Mouse (Mus musculus) hindbrain, embryonic 13.5 days (tissue): Measurements from ENCODE around the gene Kcna7. TPM values are rescaled to one million over a fixed set of nuclear protein-coding genes. Genes with fewer than 3 reads are reported as not detected.

ENCODE experiments used
- ATAC-seq: fragments of 200-750 bp; cut with Nextera tagmentation; 2 replicates; pipeline ENCODE4 v1.8.0; 2017; ENCODE audit warnings: moderate TSS enrichment; ENCODE audit not compliant: low FRiP score
- H3K27ac ChIP-seq: fragments of 300-500 bp; sonication (generic); 2 replicates; pipeline ENCODE4 v1.5.1; 2015; ENCODE audit warnings: inconsistent platforms, mild to moderate bottlenecking, moderate library complexity
- H3K27me3 ChIP-seq: fragments of 300-500 bp; sonication (generic); 2 replicates; pipeline ENCODE4 v1.6.1; 2015; ENCODE audit warnings: mild to moderate bottlenecking, inconsistent platforms
- H3K36me3 ChIP-seq: fragments of 300-500 bp; sonication (generic); 2 replicates; pipeline ENCODE4 v1.6.1; 2015; ENCODE audit warnings: mild to moderate bottlenecking, inconsistent platforms
- H3K4me1 ChIP-seq: fragments of 300-500 bp; sonication (generic); replicated peaks from 2 replicates; pipeline ENCODE4 v1.6.1; 2015; ENCODE audit warnings: inconsistent platforms
- H3K4me2 ChIP-seq: fragments of 300-500 bp; sonication (generic); 2 replicates; pipeline ENCODE4 v1.6.1; 2015; ENCODE audit warnings: inconsistent platforms, mild to moderate bottlenecking, moderate library complexity
- H3K4me3 ChIP-seq: fragments of 300-500 bp; sonication (generic); 2 replicates; pipeline ENCODE4 v1.5.1; 2015; ENCODE audit warnings: mild to moderate bottlenecking, inconsistent platforms
- H3K9ac ChIP-seq: fragments of 300-500 bp; sonication (generic); 2 replicates; pipeline ENCODE4 v1.6.1; 2015; ENCODE audit warnings: mild to moderate bottlenecking, inconsistent platforms
- H3K9me3 ChIP-seq: fragments of 300-500 bp; sonication (generic); 2 replicates; pipeline ENCODE4 v1.6.1; 2016; ENCODE audit warnings: inconsistent platforms
- WGBS: fragments of 180-500 bp; shearing (Covaris S2); methylation state at CpG from one replicate; pipeline ENCODE4 v1.1.7; 2015; 5-methylcytosine and 5-hydroxymethylcytosine counted together
- polyA plus RNA-seq: library from polyadenylated mRNA; unstranded; fragments of >200 nt; fragmentation: Nextera tagmentation; extraction: Ambion mirVana; gene quantifications from 2 replicates; pipeline ENCODE4 v1.2.1, GENCODE M21; 2015

Gene Kcna7
- polyA plus RNA-seq, 1 experiment from 2014 or later, result not detected

- no peak for ATAC-seq
- WGBS, result 2% methylated on average over 21 of the region's 27 CpGs
- H3K27me3 ChIP-seq, result peaks cover 100% of the 10 kb centered on the region
These were observed 8.6 kb downstream of the Kcna7 start for GRCm38 (mm10) chr7:45413864-45414739.

GRCm38 (mm10) chr7:45414740-45415224, 9.3 kb downstream of the Kcna7 start:
- Histone ChIP-seq H3K9me3 (no peaks in the 10 kb centered on the region), H3K4me3 (no peak overlapping the region), H3K4me2 (no peak overlapping the region), H3K4me1 (peaks cover 21% of the 10 kb centered on the region), H3K27ac (no peak overlapping the region), H3K27me3 (peaks cover 100% of the 10 kb centered on the region), H3K36me3 (no peaks in the 10 kb centered on the region), H3K9ac (no peak overlapping the region)
- ATAC-seq, result no peak
- WGBS, result 47% methylated on average over 12 of the region's 12 CpGs

More at GRCm38 (mm10) chr7:45413864-45414739, 8.6 kb downstream of the Kcna7 start:
- Histone ChIP-seq H3K4me3 (peak overlapping the region; percentile 52), H3K36me3 (no peaks in the 10 kb centered on the region), H3K27ac (no peak overlapping the region), H3K4me1 (peaks cover 21% of the 10 kb centered on the region), H3K9ac (peak overlapping the region; percentile 76), H3K4me2 (peak overlapping the region; percentile 80), H3K9me3 (no peaks in the 10 kb centered on the region)

GRCm38 (mm10) chr7:45415636-45416035, 10.2 kb downstream of the Kcna7 start:
- Histone ChIP-seq H3K27ac (no peak overlapping the region), H3K36me3 (peaks cover 4% of the 10 kb centered on the region), H3K9ac (no peak overlapping the region; the same call in 1 of the 2 replicates), H3K4me2 (0 out of 2 replicates have a peak overlapping the region, but pooled peaks have one; percentile 7), H3K9me3 (no peaks in the 10 kb centered on the region), H3K4me1 (peaks cover 21% of the 10 kb centered on the region), H3K4me3 (0 out of 2 replicates have a peak overlapping the region, but pooled peaks have one; percentile 17), H3K27me3 (peaks cover 100% of the 10 kb centered on the region)
- WGBS, result 10% methylated on average over 37 of the region's 37 CpGs
- no peak for ATAC-seq

- Histone ChIP-seq H3K4me1 (peaks cover 21% of the 10 kb centered on the region), H3K4me2 (no peak overlapping the region), H3K36me3 (peaks cover 28% of the 10 kb centered on the region), H3K27me3 (peaks cover 94% of the 10 kb centered on the region), H3K4me3 (no peak overlapping the region), H3K9me3 (no peaks in the 10 kb centered on the region), H3K27ac (no peak overlapping the region), H3K9ac (no peak overlapping the region)
- ATAC-seq, result no peak
- WGBS, result 10% methylated on average over 13 of the region's 13 CpGs
These were observed 12.6 kb downstream of the Kcna7 start for GRCm38 (mm10) chr7:45417962-45418492.

- ATAC-seq, result no peak
- peaks cover 48% of the 10 kb centered on the region for H3K36me3 ChIP-seq
- H3K27ac ChIP-seq, result no peak overlapping the region
- no peak overlapping the region for H3K4me2 ChIP-seq
- 18% methylated on average over 27 of the region's 27 CpGs for WGBS
- no peak overlapping the region for H3K9ac ChIP-seq
- H3K27me3 ChIP-seq, result peaks cover 74% of the 10 kb centered on the region
- H3K4me3 ChIP-seq, result no peak overlapping the region
- no peaks in the 10 kb centered on the region for H3K9me3 ChIP-seq
- H3K4me1 ChIP-seq, result peaks cover 8% of the 10 kb centered on the region
These were observed 14.6 kb downstream of the Kcna7 start for GRCm38 (mm10) chr7:45419859-45420614.

- Histone ChIP-seq H3K4me1 (peaks cover 5% of the 10 kb centered on the region), H3K9me3 (no peaks in the 10 kb centered on the region)
These were observed 15.1 kb downstream of the Kcna7 start, which contains the start of gene Lhb for GRCm38 (mm10) chr7:45420615-45420919. Gene Lhb, plus strand, starts transcription at chr7:45420820.

GRCm38 (mm10) chr7:45421194-45421593, 15.7 kb downstream of the Kcna7 start:
- 93% methylated on average over 14 of the region's 14 CpGs for WGBS
- H3K9ac ChIP-seq, result no peak overlapping the region
- peaks cover 59% of the 10 kb centered on the region for H3K36me3 ChIP-seq
- peaks cover 3% of the 10 kb centered on the region; the same call in 1 of the 2 replicates for H3K4me1 ChIP-seq
- H3K27ac ChIP-seq, result no peak overlapping the region
- H3K4me2 ChIP-seq, result no peak overlapping the region
- H3K4me3 ChIP-seq, result no peak overlapping the region
- peaks cover 62% of the 10 kb centered on the region for H3K27me3 ChIP-seq
- H3K9me3 ChIP-seq, result no peaks in the 10 kb centered on the region
- no peak for ATAC-seq

More at GRCm38 (mm10) chr7:45420615-45420919, 15.1 kb downstream of the Kcna7 start, which contains the start of gene Lhb:
- Histone ChIP-seq H3K27me3 (peaks cover 68% of the 10 kb centered on the region), H3K9ac (no peak within 1 kb of the TSS), H3K4me2 (no peak within 1 kb of the TSS), H3K4me3 (no peak within 1 kb of the TSS), H3K27ac (no peak within 1 kb of the TSS), H3K36me3 (peaks cover 54% of the 10 kb centered on the region)
- 59% methylated on average over 6 of the region's 6 CpGs for WGBS
- ATAC-seq, result no peak

GRCm38 (mm10) chr7:45426556-45426955, 21.1 kb downstream of the Kcna7 start:
- 93% methylated on average over 8 of the region's 8 CpGs for WGBS
- Histone ChIP-seq H3K4me3 (no peak overlapping the region), H3K9ac (no peak overlapping the region), H3K27ac (no peak overlapping the region), H3K9me3 (no peaks in the 10 kb centered on the region), H3K36me3 (peaks cover 98% of the 10 kb centered on the region), H3K4me2 (no peak overlapping the region), H3K4me1 (0 out of 2 replicates have a peak, but pooled peaks cover 3% of the 10 kb centered on the region), H3K27me3 (peaks cover 8% of the 10 kb centered on the region)
- no peak for ATAC-seq

GRCm38 (mm10) chr7:45433835-45434202, 28.4 kb downstream of the Kcna7 start:
- Histone ChIP-seq H3K9ac (peak overlapping the region; percentile 89), H3K4me3 (peak overlapping the region; percentile 75), H3K27me3 (no peaks in the 10 kb centered on the region), H3K36me3 (peaks cover 32% of the 10 kb centered on the region), H3K27ac (peak overlapping the region; percentile 90), H3K4me1 (peaks cover 56% of the 10 kb centered on the region), H3K9me3 (no peaks in the 10 kb centered on the region), H3K4me2 (peak overlapping the region; percentile 97)
- under 1% methylated on average over 7 of the region's 7 CpGs for WGBS
- ATAC-seq, result no peak

GRCm38 (mm10) chr7:45434203-45435015, 29.0 kb downstream of the Kcna7 start, which contains the start of gene Gys1:
Gene Gys1, plus strand, starts transcription at chr7:45434844.
- WGBS, result under 1% methylated on average over 45 of the region's 45 CpGs
- Histone ChIP-seq H3K4me1 (peaks cover 56% of the 10 kb centered on the region), H3K36me3 (peaks cover 29% of the 10 kb centered on the region)

GRCm38 (mm10) chr7:45435038-45435437, 29.6 kb downstream of the Kcna7 start:
- Histone ChIP-seq H3K9ac (peak overlapping the region; percentile 79), H3K36me3 (peaks cover 29% of the 10 kb centered on the region), H3K4me2 (peak overlapping the region; percentile 69), H3K27ac (peak overlapping the region; percentile 56), H3K9me3 (no peaks in the 10 kb centered on the region), H3K4me1 (peaks cover 56% of the 10 kb centered on the region), H3K27me3 (no peaks in the 10 kb centered on the region), H3K4me3 (peak overlapping the region; percentile 75)
- ATAC-seq, result peak; percentile 26
- 3% methylated on average over 16 of the region's 16 CpGs for WGBS

More at GRCm38 (mm10) chr7:45434203-45435015, 29.0 kb downstream of the Kcna7 start, which contains the start of gene Gys1:
- ATAC-seq, result peak; percentile 97
- peak within 1 kb of the TSS; percentile 97 for H3K4me2 ChIP-seq
- peak within 1 kb of the TSS; percentile 90 for H3K27ac ChIP-seq
- peak within 1 kb of the TSS; percentile 75 for H3K4me3 ChIP-seq
- peak within 1 kb of the TSS; percentile 89 for H3K9ac ChIP-seq
- H3K9me3 ChIP-seq, result no peaks in the 10 kb centered on the region
- H3K27me3 ChIP-seq, result no peaks in the 10 kb centered on the region
